Mouse (Mus musculus) layer of hippocampus, adult 2 months (tissue): Measurements from ENCODE around the gene Smcp. TPM values are rescaled to one million over a fixed set of nuclear protein-coding genes. Genes with fewer than 3 reads are reported as not detected.

Source experiments
- DNase-seq, 2 experiments: peaks; one replicate each; pipeline ENCODE4 v3.0.0; 2022; ENCODE audit warnings: low spot score in 2 of 2
- H3K27ac ChIP-seq: fragments of 200-600 bp; 2 replicates; pipeline ENCODE4 v1.8.1; 2022
- H3K4me3 ChIP-seq: fragments of 200-600 bp; 2 replicates; pipeline ENCODE4 v1.8.1; 2022; ENCODE audit warnings: mild to moderate bottlenecking
- CTCF ChIP-seq: fragments of 200-600 bp; conservative IDR thresholded peaks from 2 replicates; pipeline ENCODE4 v1.8.1; 2022; ENCODE audit warnings: antibody characterized with exemption, mild to moderate bottlenecking, moderate library complexity
- long read RNA-seq, 2 experiments: library from polyadenylated mRNA; stranded (forward); transcript quantifications; one replicate each; pipeline ENCODE4 v2.0.0; 2021; ENCODE audit warnings: borderline mapping rate in 2 of 2
- total RNA-seq, 2 experiments: library from RNA; stranded (reverse); gene quantifications; 2 replicates each; pipeline ENCODE4 v1.2.3; 2021

The Smcp gene
- not detected for total RNA-seq
- long read RNA-seq, experiment 1: 0 reads
- long read RNA-seq, experiment 2: 0 reads

GRCm38 (mm10) chr3:92588858-92589257 is at the start of gene Smcp:
Smcp (minus strand) TSS chr3:92588997.
- TF ChIP-seq CTCF: no peak
- Histone ChIP-seq H3K4me3 (no peak within 1 kb of the TSS), H3K27ac (no peak within 1 kb of the TSS)
- DNase-seq: no peak

GRCm38 (mm10) chr3:92638653-92638991 is 49.8 kb upstream of the Smcp start:
- Histone ChIP-seq H3K27ac (no peak overlapping the region), H3K4me3 (no peak overlapping the region)
- TF ChIP-seq CTCF: no peak
- DNase-seq: no peak

GRCm38 (mm10) chr3:92637745-92638652 is 49.2 kb upstream of the Smcp start:
- no peak for DNase-seq

GRCm38 (mm10) chr3:92621560-92621959 is 32.8 kb upstream of the Smcp start, which contains the start of gene Lce6a:
Lce6a (minus strand) TSS chr3:92621660.
- Histone ChIP-seq H3K4me3 (no peak within 1 kb of the TSS), H3K27ac (no peak within 1 kb of the TSS)
- no peak for TF ChIP-seq CTCF
- no peak for DNase-seq

More at GRCm38 (mm10) chr3:92637745-92638652, 49.2 kb upstream of the Smcp start:
- no peak for TF ChIP-seq CTCF
- Histone ChIP-seq H3K4me3 (no peak overlapping the region), H3K27ac (no peak overlapping the region)

- no peak for DNase-seq
- Histone ChIP-seq H3K27ac (no peak overlapping the region), H3K4me3 (no peak overlapping the region)
- no peak for TF ChIP-seq CTCF
Measured at GRCm38 (mm10) chr3:92609804-92610203, 21.0 kb upstream of the Smcp start.

GRCm38 (mm10) chr3:92607392-92607791 is 18.6 kb upstream of the Smcp start, which contains the start of gene 2210017I01Rik:
2210017I01Rik (minus strand) TSS chr3:92607492.
- Histone ChIP-seq H3K4me3 (no peak within 1 kb of the TSS), H3K27ac (no peak within 1 kb of the TSS)
- DNase-seq: no peak
- no peak for TF ChIP-seq CTCF

- TF ChIP-seq CTCF: peak; percentile 75
- no peak overlapping the region for H3K4me3 ChIP-seq
- no peak overlapping the region for H3K27ac ChIP-seq
- no peak for DNase-seq
Measured at GRCm38 (mm10) chr3:92602169-92602568, 13.4 kb upstream of the Smcp start.

GRCm38 (mm10) chr3:92600456-92600855 is 11.7 kb upstream of the Smcp start:
- peak; percentile 39 for TF ChIP-seq CTCF
- no peak for DNase-seq
- Histone ChIP-seq H3K27ac (no peak overlapping the region), H3K4me3 (no peak overlapping the region)

- no peak for DNase-seq
- Histone ChIP-seq H3K4me3 (no peak overlapping the region), H3K27ac (no peak overlapping the region)
- no peak for TF ChIP-seq CTCF
Measured at GRCm38 (mm10) chr3:92599973-92600372, 11.2 kb upstream of the Smcp start.

GRCm38 (mm10) chr3:92598429-92598828 is 9.6 kb upstream of the Smcp start:
- no peak for DNase-seq
- Histone ChIP-seq H3K27ac (no peak overlapping the region), H3K4me3 (no peak overlapping the region)
- TF ChIP-seq CTCF: no peak

GRCm38 (mm10) chr3:92587190-92587589 is 1.6 kb downstream of the Smcp start:
- Histone ChIP-seq H3K4me3 (no peak overlapping the region), H3K27ac (no peak overlapping the region)
- TF ChIP-seq CTCF: no peak
- DNase-seq: no peak

- Histone ChIP-seq H3K27ac (no peak overlapping the region), H3K4me3 (no peak overlapping the region)
- DNase-seq: no peak
- no peak for TF ChIP-seq CTCF
Measured at GRCm38 (mm10) chr3:92585055-92585454, 3.7 kb downstream of the Smcp start.

GRCm38 (mm10) chr3:92583164-92583826 is 5.5 kb downstream of the Smcp start:
- Histone ChIP-seq H3K4me3 (no peak overlapping the region), H3K27ac (no peak overlapping the region)
- DNase-seq: no peak
- no peak for TF ChIP-seq CTCF

- H3K27ac ChIP-seq: no peak overlapping the region
- no peak for TF ChIP-seq CTCF
- no peak for DNase-seq
- no peak overlapping the region for H3K4me3 ChIP-seq
Measured at GRCm38 (mm10) chr3:92579508-92579907, 9.3 kb downstream of the Smcp start.
